In the genomic region with DNA sequence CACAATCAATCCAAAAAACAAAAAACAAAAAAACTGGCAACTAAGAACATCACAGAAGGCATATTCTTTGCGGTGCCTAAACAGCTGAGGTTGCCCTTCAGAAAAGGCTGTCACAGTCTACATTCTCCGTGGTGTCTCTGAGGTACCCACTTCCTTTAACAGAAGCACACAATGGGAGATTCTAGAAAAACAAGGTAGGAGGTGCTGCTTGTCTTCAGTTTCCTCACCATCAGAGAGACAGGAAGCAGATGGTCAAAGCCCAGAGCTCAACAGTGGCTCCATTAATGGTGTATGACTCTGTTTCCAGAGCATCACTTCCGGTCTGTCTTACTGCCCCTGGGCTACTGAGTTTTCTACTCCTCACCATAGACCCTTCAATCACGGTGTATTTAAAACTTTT, we compare ENCODE assay signal across 20 mouse cellular contexts.
DNase-seq lines count a peak whose midpoint lies in the region; ATAC-seq and TF ChIP-seq lines count a peak whose summit lies in the region.
"Had no signal": no experiment of that assay in that cellular context is flagged by ENCODE, and none has a peak within 500 bp of the region (broad histone marks: within the 10 kb centered on the region; RNA-seq: fewer than 3 reads in every experiment).

No protein-coding gene starts in this region.

- peak; percentile 5 for DNase-seq in embryo, embryonic 10 days (ENCODE audit: low spot score)
- no peak for DNase-seq in embryo, embryonic 10.5 days (ENCODE audit: low spot score)
- DNase-seq in c-Kit-positive CD71-negative TER-119-negative erythroid progenitor cells, embryonic 14.5 days (ENCODE audit: low read depth) = peak; percentile 6
- peak; percentile 76 for DNase-seq in naive thymus-derived CD4-positive, alpha-beta T cell, adult 2 months (ENCODE audit: low read depth)
- peak; percentile 30 for DNase-seq in thymus, postnatal 14 days
- DNase-seq in liver, postnatal 0 days = no peak
- no peak for DNase-seq in cerebellum, adult 11-12 months
- no peak for DNase-seq in testis, postnatal 14 days (ENCODE audit: low spot score)
- DNase-seq: adrenal gland, postnatal 36 days; cerebellum, postnatal 10 days; lung, postnatal 36 days; retina, postnatal 1 day had no signal

- TF ChIP-seq EP300 in liver, postnatal 0 days (IDR thresholded peaks at IDR 0.05; ENCODE audit: low read depth) = no peak

- 29% methylated on average over 4 of the region's 4 CpGs for WGBS in liver, postnatal 0 days (ENCODE audit: insufficient replicate concordance)

- H3K9ac ChIP-seq in liver, postnatal 0 days (replicated peaks) = no peak overlapping the region
- H3K9ac ChIP-seq: forebrain, embryonic 13.5 days; heart, embryonic 15.5 days; intestine, embryonic 15.5 days; kidney, embryonic 15.5 days; limb, embryonic 13.5 days; midbrain, embryonic 12.5 days had no signal

- H3K4me2 ChIP-seq in liver, postnatal 0 days (ENCODE audit: low read depth, low read length) = no peak overlapping the region
- H3K4me2 ChIP-seq: forebrain, embryonic 13.5 days; heart, embryonic 15.5 days; intestine, embryonic 15.5 days; kidney, embryonic 15.5 days; limb, embryonic 13.5 days; midbrain, embryonic 12.5 days had no signal

- no peaks in the 10 kb centered on the region for H3K27me3 ChIP-seq in liver, postnatal 0 days (ENCODE audit: insufficient read depth, low read length)
- H3K27me3 ChIP-seq: forebrain, embryonic 13.5 days; heart, embryonic 15.5 days; intestine, embryonic 15.5 days; kidney, embryonic 15.5 days; limb, embryonic 13.5 days; midbrain, embryonic 12.5 days had no signal

- no peaks in the 10 kb centered on the region for H3K36me3 ChIP-seq in liver, postnatal 0 days (replicated peaks; ENCODE audit: insufficient read depth, low read length)
- H3K36me3 ChIP-seq: heart, embryonic 15.5 days; hindbrain, embryonic 10.5 days; intestine, embryonic 15.5 days; kidney, embryonic 15.5 days; limb, embryonic 13.5 days; midbrain, embryonic 12.5 days had no signal

- H3K4me1 ChIP-seq in liver, postnatal 0 days (ENCODE audit: insufficient read depth) = no peaks in the 10 kb centered on the region
- H3K4me1 ChIP-seq: forebrain, embryonic 13.5 days; heart, embryonic 15.5 days; hindbrain, embryonic 10.5 days; intestine, embryonic 15.5 days; kidney, embryonic 15.5 days; limb, embryonic 13.5 days; midbrain, embryonic 12.5 days had no signal

- TF ChIP-seq CTCF in liver, postnatal 0 days (IDR thresholded peaks at IDR 0.05; ENCODE audit: low read depth) = no peak

- no peaks in the 10 kb centered on the region for H3K9me3 ChIP-seq in liver, postnatal 0 days (ENCODE audit: low read length)
- H3K9me3 ChIP-seq: forebrain, embryonic 13.5 days; heart, embryonic 15.5 days; hindbrain, embryonic 10.5 days; intestine, embryonic 15.5 days; kidney, embryonic 15.5 days; limb, embryonic 13.5 days; midbrain, embryonic 12.5 days had no signal

- no peak for ATAC-seq in liver, postnatal 0 days
- ATAC-seq: forebrain, embryonic 13.5 days; intestine, embryonic 15.5 days; Patski had no signal

- H3K27ac ChIP-seq in liver, postnatal 0 days (ENCODE audit: low read depth) = no peak overlapping the region
- H3K27ac ChIP-seq: forebrain, embryonic 13.5 days; heart, embryonic 15.5 days; hindbrain, embryonic 10.5 days; intestine, embryonic 15.5 days; kidney, embryonic 15.5 days; limb, embryonic 13.5 days; midbrain, embryonic 12.5 days had no signal

- no peak overlapping the region for H3K4me3 ChIP-seq in liver, postnatal 0 days (ENCODE audit: low read depth, low read length)
- H3K4me3 ChIP-seq: forebrain, embryonic 13.5 days; heart, embryonic 15.5 days; hindbrain, embryonic 10.5 days; intestine, embryonic 15.5 days; kidney, embryonic 15.5 days; limb, embryonic 13.5 days; midbrain, embryonic 12.5 days had no signal

Comparison
In these comparisons a context has a peak if more than half of its experiments do, and no peak if none do; other contexts are left out.
1. DNase-seq: peak in embryo, embryonic 10 days (single experiment), c-Kit-positive CD71-negative TER-119-negative erythroid progenitor cells, embryonic 14.5 days (single experiment), naive thymus-derived CD4-positive, alpha-beta T cell, adult 2 months (single experiment) and thymus, postnatal 14 days (single experiment); none in embryo, embryonic 10.5 days (single experiment), liver, postnatal 0 days (single experiment), cerebellum, adult 11-12 months (single experiment) and testis, postnatal 14 days (single experiment).